Mouse (Mus musculus): ENCODE measurements around the gene Eomes. TPM values are rescaled to one million over a fixed set of nuclear protein-coding genes. Genes with fewer than 3 reads are reported as not detected.

The Eomes gene
- total and polyA plus RNA-seq, 3 experiments, result not detected

DNA sequence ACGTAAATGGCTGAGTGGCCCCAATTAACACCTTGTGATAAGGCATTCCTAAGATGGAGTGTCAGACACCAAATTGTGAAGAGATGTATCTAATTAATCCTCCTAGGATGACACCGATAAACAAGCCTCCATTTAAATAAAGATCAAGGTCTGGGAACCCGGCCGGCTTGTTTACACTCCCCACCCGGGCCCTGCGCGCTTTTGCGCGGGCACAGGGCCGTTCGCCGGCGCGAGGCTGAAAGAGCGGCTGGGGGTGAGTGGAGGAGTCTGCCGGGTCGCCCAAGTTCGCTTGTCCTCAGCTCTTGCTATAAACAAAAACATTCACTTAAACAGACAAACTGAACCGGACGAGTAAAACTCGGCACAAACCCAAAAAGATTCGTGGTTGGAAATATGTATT is 9.6 kb downstream of the Eomes start:
- no peak for TF ChIP-seq MAX (IDR thresholded peaks at IDR 0.05; ENCODE audit: low read length)
- TF ChIP-seq HCFC1 (IDR thresholded peaks at IDR 0.05; ENCODE audit: low read depth, low read length), result no peak
- no peak for TF ChIP-seq NELFE (IDR thresholded peaks at IDR 0.05; ENCODE audit: low read depth, low read length)
- TF ChIP-seq MAZ (IDR thresholded peaks at IDR 0.05; ENCODE audit: low read depth, low read length), result no peak
- TF ChIP-seq POLR2A (IDR thresholded peaks at IDR 0.05; ENCODE audit: low read depth, low read length), result no peak
- TF ChIP-seq MEF2A (IDR thresholded peaks at IDR 0.05; ENCODE audit: borderline replicate concordance, low read depth, low read length), result no peak
- no peak for TF ChIP-seq E2F4 (IDR thresholded peaks at IDR 0.05; ENCODE audit: insufficient replicate concordance, low read depth, low read length)
- no peak for TF ChIP-seq SIN3A (IDR thresholded peaks at IDR 0.05; ENCODE audit: low read length)
- TF ChIP-seq ETS1 (conservative IDR thresholded peaks at IDR 0.05; ENCODE audit: low read depth, low read length), result no peak
- TF ChIP-seq SMC3 (IDR thresholded peaks at IDR 0.05; ENCODE audit: low read depth, low read length), result no peak
- TF ChIP-seq USF2 (conservative IDR thresholded peaks at IDR 0.05; ENCODE audit: low read depth, low read length), result no peak
- TF ChIP-seq MAFK (IDR thresholded peaks at IDR 0.05; ENCODE audit: insufficient replicate concordance, low read length), result no peak
- TF ChIP-seq EP300 (IDR thresholded peaks at IDR 0.05; ENCODE audit: low read length), result no peak
- in situ Hi-C loops (cut with MboI; ENCODE audit: low pct_ligation_motif_present, low pct_unique_long_range_greater_than_20kb, low sequenced_read_pairs) (loop anchor here (25.0 kb wide), 1 partner anchor 425 kb away; no protein-coding TSS in a partner anchor), dilution Hi-C loops (cut with MboI; ENCODE audit: extremely low pct_ligation_motif_present, extremely low pct_unique_long_range_greater_than_20kb, low sequenced_read_pairs) (no loop called here)
- Histone ChIP-seq H3K27me3 (replicated peaks) (no peaks in the 10 kb centered on the region), H3K36me3 (replicated peaks in 1 of 2; ENCODE audit: control insufficient read depth in 1 of 2, insufficient read depth in 1 of 2, low read length in 1 of 2) (no peaks in the 10 kb centered on the region), H3K79me2 (replicated peaks; ENCODE audit: control insufficient read depth, extremely low read depth, insufficient read depth, poor library complexity, severe bottlenecking) (no peaks in the 10 kb centered on the region), H3K9ac (ENCODE audit: insufficient read depth, low read depth) (no peak overlapping the region), H3K4me3 (replicated peaks in 1 of 3; ENCODE audit: low read depth in 2 of 3, low read length in 2 of 3, poor library complexity in 1 of 3) (no peak overlapping the region), H3K4me2 (ENCODE audit: insufficient read depth, low read depth, poor library complexity, severe bottlenecking) (no peak overlapping the region), H3K9me3 (replicated peaks; ENCODE audit: low read length) (no peaks in the 10 kb centered on the region), H3K27ac (ENCODE audit: insufficient read depth, low read depth) (no peak overlapping the region), H3K4me1 (ENCODE audit: control insufficient read depth in 1 of 2, insufficient read depth in 2 of 2) (peaks cover 0 to 3% of the 10 kb centered on the region in 2 experiments; a peak in 2 of 4 replicates)
- no peak for DNase-seq (ENCODE audit: extremely low read depth)

DNA sequence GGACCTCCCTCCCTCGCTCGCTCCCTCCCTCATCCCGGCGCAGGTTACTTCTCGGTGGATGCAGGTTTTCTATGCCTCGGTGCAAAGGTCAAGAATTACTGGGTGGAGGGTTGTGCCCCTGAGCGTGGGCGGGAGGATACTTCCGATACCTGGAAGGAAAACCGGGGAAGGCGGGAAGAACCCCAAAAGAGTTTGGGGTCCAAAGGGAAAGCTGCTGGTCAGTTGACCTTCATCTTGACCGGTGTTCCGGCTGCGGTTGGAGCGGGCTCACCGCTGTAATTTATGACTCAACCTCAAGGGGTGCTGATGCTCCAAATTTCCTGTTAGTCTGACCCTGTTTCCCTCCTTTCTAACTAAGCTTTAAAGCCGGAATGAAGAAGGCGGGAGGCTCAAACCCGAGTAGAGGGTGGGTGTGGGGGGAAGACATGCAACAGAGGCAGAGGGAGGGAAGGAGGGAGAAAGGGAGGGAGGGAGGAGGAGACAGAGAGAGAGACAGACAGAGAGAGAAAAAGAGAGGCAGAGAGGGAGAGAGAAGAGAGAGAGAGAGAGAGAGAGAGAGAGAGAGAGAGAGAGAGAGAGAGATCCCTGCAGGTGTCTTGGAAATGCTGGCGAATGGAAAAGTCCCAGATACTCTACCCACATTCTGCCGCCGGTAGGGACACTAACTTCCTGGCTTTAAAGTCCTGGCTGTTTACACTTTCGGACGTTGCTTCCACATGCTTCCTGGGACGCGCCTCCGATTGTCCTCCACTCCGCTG is 10.3 kb downstream of the Eomes start:
- Histone ChIP-seq H3K27ac (ENCODE audit: insufficient read depth, low read depth) (no peak overlapping the region), H3K4me1 (ENCODE audit: control insufficient read depth in 1 of 2, insufficient read depth in 2 of 2) (peaks cover 0 to 3% of the 10 kb centered on the region in 2 experiments; a peak in 2 of 4 replicates), H3K4me2 (ENCODE audit: insufficient read depth, low read depth, poor library complexity, severe bottlenecking) (no peak overlapping the region), H3K36me3 (replicated peaks in 1 of 2; ENCODE audit: control insufficient read depth in 1 of 2, insufficient read depth in 1 of 2, low read length in 1 of 2) (no peaks in the 10 kb centered on the region), H3K9ac (ENCODE audit: insufficient read depth, low read depth) (no peak overlapping the region), H3K4me3 (replicated peaks in 1 of 3; ENCODE audit: low read depth in 2 of 3, low read length in 2 of 3, poor library complexity in 1 of 3) (no peak overlapping the region), H3K79me2 (replicated peaks; ENCODE audit: control insufficient read depth, extremely low read depth, insufficient read depth, poor library complexity, severe bottlenecking) (no peaks in the 10 kb centered on the region), H3K9me3 (replicated peaks; ENCODE audit: low read length) (no peaks in the 10 kb centered on the region), H3K27me3 (replicated peaks) (no peaks in the 10 kb centered on the region)
- DNase-seq (ENCODE audit: extremely low read depth), result no peak
- TF ChIP-seq PAX5 (IDR thresholded peaks at IDR 0.05; ENCODE audit: low read length) (no peak), CTCF (conservative IDR thresholded peaks at IDR 0.05 in 1 of 2, IDR thresholded peaks at IDR 0.05 in 1 of 2; ENCODE audit: low read depth in 2 of 2, low read length in 2 of 2) (peak in 1 of 2 experiments; percentile 32; a peak in 1 of 4 replicates), BHLHE40 (IDR thresholded peaks at IDR 0.05; ENCODE audit: low read depth, low read length) (no peak), JUN (IDR thresholded peaks at IDR 0.05; ENCODE audit: insufficient read depth, low read depth, low read length) (no peak), GABPA (IDR thresholded peaks at IDR 0.05; ENCODE audit: insufficient replicate concordance, low read depth, low read length) (no peak), MEF2A (IDR thresholded peaks at IDR 0.05; ENCODE audit: borderline replicate concordance, low read depth, low read length) (no peak), SMC3 (IDR thresholded peaks at IDR 0.05; ENCODE audit: low read depth, low read length) (no peak)
- dilution Hi-C loops (cut with MboI; ENCODE audit: extremely low pct_ligation_motif_present, extremely low pct_unique_long_range_greater_than_20kb, low sequenced_read_pairs), result no loop called here
- in situ Hi-C loops (cut with MboI; ENCODE audit: low pct_ligation_motif_present, low pct_unique_long_range_greater_than_20kb, low sequenced_read_pairs), result loop anchor here (25.0 kb wide), 1 partner anchor 426 kb away; no protein-coding TSS in a partner anchor

Data from CH12.LX (cell line).